Mouse (Mus musculus) hindbrain, embryonic 15.5 days (tissue): ENCODE measurements at regions not wholly inside any gene's neighbourhood (a gene's known extent, or its start where the extent isn't known, plus 50 kb on each side); places are given as distances from the start of the nearest gene placed in this dataset.

Experiments
- ATAC-seq: fragments of 200-750 bp; cut with Nextera tagmentation; 2 replicates; pipeline ENCODE4 v1.8.0; 2017; ENCODE audit warnings: low read depth, moderate number of reproducible peaks, moderate TSS enrichment; ENCODE audit not compliant: low FRiP score
- H3K27ac ChIP-seq: fragments of 300-500 bp; sonication (generic); replicated peaks from 2 replicates; pipeline ENCODE4 v1.5.1; 2015; ENCODE audit warnings: mild to moderate bottlenecking, inconsistent platforms
- H3K27me3 ChIP-seq: fragments of 300-500 bp; sonication (generic); 2 replicates; pipeline ENCODE4 v1.6.1; 2015; ENCODE audit warnings: control low read depth, inconsistent platforms
- H3K36me3 ChIP-seq: fragments of 300-500 bp; sonication (generic); 2 replicates; pipeline ENCODE4 v1.6.1; 2015; ENCODE audit warnings: control low read depth, inconsistent platforms
- H3K4me1 ChIP-seq: fragments of 300-500 bp; sonication (generic); replicated peaks from 2 replicates; pipeline ENCODE4 v1.6.1; 2015; ENCODE audit warnings: control low read depth, inconsistent platforms
- H3K4me2 ChIP-seq: fragments of 300-500 bp; sonication (generic); 2 replicates; pipeline ENCODE4 v1.6.1; 2015; ENCODE audit warnings: moderate library complexity, mild to moderate bottlenecking, inconsistent platforms
- H3K4me3 ChIP-seq: fragments of 300-500 bp; sonication (generic); 2 replicates; pipeline ENCODE4 v1.5.1; 2015; ENCODE audit warnings: mild to moderate bottlenecking, inconsistent platforms
- H3K9ac ChIP-seq: fragments of 300-500 bp; sonication (generic); 2 replicates; pipeline ENCODE4 v1.6.1; 2015; ENCODE audit warnings: inconsistent platforms
- H3K9me3 ChIP-seq: fragments of 300-500 bp; sonication (generic); 2 replicates; pipeline ENCODE4 v1.6.1; 2016; ENCODE audit warnings: control low read depth, inconsistent platforms
- WGBS: fragments of 180-500 bp; shearing (Covaris S2); methylation state at CpG from one replicate; pipeline ENCODE4 v1.1.7; 2015; 5-methylcytosine and 5-hydroxymethylcytosine counted together

GRCm38 (mm10) chrX:77009336-77009735 lies 406.6 kb upstream of the Cldn34d start:
- Histone ChIP-seq H3K9ac (no peak overlapping the region), H3K36me3 (no peaks in the 10 kb centered on the region), H3K27ac (peak overlapping the region; percentile 30; the same call in 1 of the 2 replicates), H3K9me3 (no peaks in the 10 kb centered on the region), H3K27me3 (no peaks in the 10 kb centered on the region), H3K4me1 (no peaks in the 10 kb centered on the region), H3K4me3 (no peak overlapping the region), H3K4me2 (no peak overlapping the region)
- 15% methylated on average over 2 of the region's 2 CpGs for WGBS
- ATAC-seq, result no peak

- WGBS, result 65% methylated on average over 1 of the region's 1 CpGs
- no peak overlapping the region for H3K4me3 ChIP-seq
- no peak overlapping the region for H3K4me2 ChIP-seq
- H3K36me3 ChIP-seq, result no peaks in the 10 kb centered on the region
- no peaks in the 10 kb centered on the region for H3K27me3 ChIP-seq
- no peaks in the 10 kb centered on the region for H3K9me3 ChIP-seq
- H3K4me1 ChIP-seq, result no peaks in the 10 kb centered on the region
- ATAC-seq, result no peak
- no peak overlapping the region for H3K9ac ChIP-seq
- no peak overlapping the region for H3K27ac ChIP-seq
These were observed 411.2 kb upstream of the Cldn34d start for GRCm38 (mm10) chrX:77013890-77014289.

GRCm38 (mm10) chrX:77050401-77051381 lies 448.0 kb upstream of the Cldn34d start:
- Histone ChIP-seq H3K9me3 (no peaks in the 10 kb centered on the region), H3K27me3 (no peaks in the 10 kb centered on the region), H3K4me1 (0 out of 2 replicates have a peak, but pooled peaks cover 5% of the 10 kb centered on the region), H3K36me3 (no peaks in the 10 kb centered on the region), H3K9ac (no peak overlapping the region), H3K4me2 (no peak overlapping the region), H3K27ac (peak overlapping the region; percentile 63), H3K4me3 (no peak overlapping the region)
- ATAC-seq, result peak; percentile 92
- 36% methylated on average over 5 of the region's 5 CpGs for WGBS

- H3K27ac ChIP-seq, result no peak overlapping the region
- no peaks in the 10 kb centered on the region for H3K27me3 ChIP-seq
- 61% methylated on average over 1 of the region's 1 CpGs for WGBS
- H3K4me3 ChIP-seq, result no peak overlapping the region
- H3K36me3 ChIP-seq, result no peaks in the 10 kb centered on the region
- 0 out of 2 replicates have a peak, but pooled peaks cover 5% of the 10 kb centered on the region for H3K4me1 ChIP-seq
- ATAC-seq, result no peak
- H3K4me2 ChIP-seq, result no peak overlapping the region
- H3K9me3 ChIP-seq, result no peaks in the 10 kb centered on the region
- no peak overlapping the region for H3K9ac ChIP-seq
These were observed 449.3 kb upstream of the Cldn34d start for GRCm38 (mm10) chrX:77052036-77052435.

GRCm38 (mm10) chrX:77079776-77080175 lies 431.0 kb upstream of the Tbl1x start:
- Histone ChIP-seq H3K4me3 (no peak overlapping the region), H3K36me3 (no peaks in the 10 kb centered on the region), H3K27me3 (no peaks in the 10 kb centered on the region), H3K4me2 (no peak overlapping the region), H3K4me1 (no peaks in the 10 kb centered on the region), H3K9me3 (no peaks in the 10 kb centered on the region), H3K9ac (no peak overlapping the region), H3K27ac (no peak overlapping the region)
- 84% methylated on average over 4 of the region's 4 CpGs for WGBS
- no peak for ATAC-seq

- Histone ChIP-seq H3K36me3 (no peaks in the 10 kb centered on the region), H3K27me3 (no peaks in the 10 kb centered on the region), H3K4me3 (no peak overlapping the region), H3K4me1 (no peaks in the 10 kb centered on the region), H3K27ac (no peak overlapping the region), H3K9ac (no peak overlapping the region), H3K9me3 (no peaks in the 10 kb centered on the region), H3K4me2 (no peak overlapping the region)
- ATAC-seq, result no peak
- 84% methylated on average over 1 of the region's 1 CpGs for WGBS
These were observed 428.1 kb upstream of the Tbl1x start for GRCm38 (mm10) chrX:77082716-77083115.

GRCm38 (mm10) chrX:77121761-77122160 lies 389.1 kb upstream of the Tbl1x start:
- H3K4me3 ChIP-seq, result no peak overlapping the region
- no peaks in the 10 kb centered on the region for H3K27me3 ChIP-seq
- ATAC-seq, result no peak
- H3K36me3 ChIP-seq, result no peaks in the 10 kb centered on the region
- H3K9ac ChIP-seq, result no peak overlapping the region
- no peaks in the 10 kb centered on the region for H3K4me1 ChIP-seq
- no peak overlapping the region for H3K4me2 ChIP-seq
- H3K27ac ChIP-seq, result no peak overlapping the region
- H3K9me3 ChIP-seq, result no peaks in the 10 kb centered on the region
- WGBS, result 77% methylated on average over 2 of the region's 2 CpGs
